Mouse (Mus musculus): ENCODE data around the gene 9930022D16Rik. TPM values are rescaled to one million over a fixed set of nuclear protein-coding genes. Genes with fewer than 3 reads are reported as not detected.

The 9930022D16Rik gene
- total and polyA plus RNA-seq, 3 experiments, result 0.04 TPM; not detected in 2

- H3K27me3 ChIP-seq (ENCODE audit: control insufficient read depth in 1 of 2, insufficient read depth in 2 of 2, low read length in 2 of 2), result no peaks in the 10 kb centered on the region
- peaks cover 15% of the 10 kb centered on the region for H3K79me2 ChIP-seq (ENCODE audit: control insufficient read depth, insufficient read depth, low read length, poor library complexity)
- H3K36me3 ChIP-seq (ENCODE audit: control insufficient read depth in 1 of 2, insufficient read depth in 2 of 2, low read length in 2 of 2), result peaks cover 0 to 12% of the 10 kb centered on the region in 2 experiments; a peak in 2 of 4 replicates
- no peak overlapping the region for H3K4me3 ChIP-seq (ENCODE audit: control insufficient read depth in 1 of 2, insufficient read depth in 1 of 2, low read depth in 2 of 2, low read length in 2 of 2)
- H3K9ac ChIP-seq (ENCODE audit: control insufficient read depth, low read depth, low read length, poor library complexity, severe bottlenecking), result no peak overlapping the region
- H3K4me1 ChIP-seq (ENCODE audit: control insufficient read depth in 1 of 2, insufficient read depth in 2 of 2, low read length in 2 of 2), result no peaks in the 10 kb centered on the region
- H3K9me3 ChIP-seq (replicated peaks; ENCODE audit: insufficient read depth, low read length), result no peaks in the 10 kb centered on the region
- TF ChIP-seq POLR2AphosphoS5 (IDR thresholded peaks at IDR 0.05; ENCODE audit: borderline replicate concordance, low read depth, low read length), result no peak
- no peak for TF ChIP-seq NRF1 (IDR thresholded peaks at IDR 0.05; ENCODE audit: insufficient read depth, low read depth, low read length, poor library complexity, severe bottlenecking)
- no peak for TF ChIP-seq ETS1 (IDR thresholded peaks at IDR 0.05; ENCODE audit: low read depth, low read length)
- TF ChIP-seq RCOR1 (IDR thresholded peaks at IDR 0.05; ENCODE audit: low read depth, low read length), result no peak
- TF ChIP-seq TBP (IDR thresholded peaks at IDR 0.05; ENCODE audit: low read depth, low read length), result no peak
- H3K27ac ChIP-seq (ENCODE audit: control insufficient read depth, low read depth, low read length), result no peak overlapping the region
- no peak for DNase-seq (ENCODE audit: low read depth, low spot score)
Measured at GRCm38 (mm10) chr11:109392601-109393000, 21.1 kb upstream of the 9930022D16Rik start.

- no peak overlapping the region for H3K27ac ChIP-seq (ENCODE audit: control insufficient read depth, low read depth, low read length)
- no peak for TF ChIP-seq GATA1 (IDR thresholded peaks at IDR 0.05; ENCODE audit: low read depth, low read length)
- no peak for TF ChIP-seq POLR2A (IDR thresholded peaks at IDR 0.05; ENCODE audit: control insufficient read depth in 1 of 2, insufficient read depth in 1 of 2, low read depth in 1 of 2, low read length in 2 of 2, poor library complexity in 1 of 2)
- no peak for TF ChIP-seq KAT2A (conservative IDR thresholded peaks at IDR 0.05; ENCODE audit: low read depth, low read length)
- TF ChIP-seq USF2 (IDR thresholded peaks at IDR 0.05; ENCODE audit: borderline replicate concordance in 1 of 2, insufficient read depth in 1 of 2, low read depth in 1 of 2, low read length in 2 of 2), result no peak
- no peak for TF ChIP-seq ZNF384 (IDR thresholded peaks at IDR 0.05; ENCODE audit: low read depth, low read length)
- no peak for TF ChIP-seq E2F4 (IDR thresholded peaks at IDR 0.05; ENCODE audit: borderline replicate concordance, low read depth, low read length)
- no peak for TF ChIP-seq SIN3A (IDR thresholded peaks at IDR 0.05; ENCODE audit: low read length)
- no peak for TF ChIP-seq MAX (IDR thresholded peaks at IDR 0.05; ENCODE audit: low read length)
- no peak for TF ChIP-seq RCOR1 (IDR thresholded peaks at IDR 0.05; ENCODE audit: low read depth, low read length)
- TF ChIP-seq ETS1 (IDR thresholded peaks at IDR 0.05; ENCODE audit: low read depth, low read length), result no peak
- no peak for TF ChIP-seq MEF2A (IDR thresholded peaks at IDR 0.05; ENCODE audit: extremely low read depth, insufficient replicate concordance, low read depth, low read length, poor library complexity, severe bottlenecking)
- TF ChIP-seq HCFC1 (IDR thresholded peaks at IDR 0.05; ENCODE audit: low read depth, low read length), result no peak
- TF ChIP-seq MYC (IDR thresholded peaks at IDR 0.05; ENCODE audit: low read depth, low read length), result no peak
- no peak for DNase-seq (ENCODE audit: low read depth, low spot score)
- no peaks in the 10 kb centered on the region for H3K4me1 ChIP-seq (ENCODE audit: control insufficient read depth in 1 of 2, insufficient read depth in 2 of 2, low read length in 2 of 2)
- no peak overlapping the region for H3K4me3 ChIP-seq (ENCODE audit: control insufficient read depth in 1 of 2, insufficient read depth in 1 of 2, low read depth in 2 of 2, low read length in 2 of 2)
- no peaks in the 10 kb centered on the region for H3K27me3 ChIP-seq (ENCODE audit: control insufficient read depth in 1 of 2, insufficient read depth in 2 of 2, low read length in 2 of 2)
- H3K36me3 ChIP-seq (ENCODE audit: control insufficient read depth in 1 of 2, insufficient read depth in 2 of 2, low read length in 2 of 2), result peaks cover 0 to 10% of the 10 kb centered on the region in 2 experiments; a peak in 2 of 4 replicates
- no peaks in the 10 kb centered on the region; the same call in 1 of the 2 replicates for H3K79me2 ChIP-seq (ENCODE audit: control insufficient read depth, insufficient read depth, low read length, poor library complexity)
- no peak overlapping the region for H3K9ac ChIP-seq (ENCODE audit: control insufficient read depth, low read depth, low read length, poor library complexity, severe bottlenecking)
- H3K9me3 ChIP-seq (replicated peaks; ENCODE audit: insufficient read depth, low read length), result no peaks in the 10 kb centered on the region
Measured at GRCm38 (mm10) chr11:109394758-109395157, 19.0 kb upstream of the 9930022D16Rik start.

All from MEL (cell line).